ENCODE assay signal across 13 mouse cellular contexts in genomic region chr14:33214767-33215128, GRCm38 (mm10). TPM values are rescaled to one million over a fixed set of nuclear protein-coding genes. Genes with fewer than 3 reads are reported as not detected.
DNase-seq lines count a peak whose midpoint lies in the region; ATAC-seq and TF ChIP-seq lines count a peak whose summit lies in the region.
"Had no signal": no experiment of that assay in that cellular context is flagged by ENCODE, and none has a peak within 500 bp of the region (broad histone marks: within the 10 kb centered on the region; RNA-seq: fewer than 3 reads in every experiment).

No protein-coding gene starts in this region.

- ATAC-seq in liver, embryonic 13.5 days (ENCODE audit: low read depth) = peak; percentile 42
- ATAC-seq in liver, embryonic 11.5 days (replicated peaks; ENCODE audit: low FRiP score) = no peak
- ATAC-seq in neural tube, embryonic 15.5 days (ENCODE audit: low FRiP score) = peak; percentile 32; the same call in 1 of the 2 replicates
- ATAC-seq: activated CD4-positive, CD25-positive, alpha-beta regulatory T cell, adult 4 months had no signal

- no peak for TF ChIP-seq POLR2A in cortical plate, adult 2 months (IDR thresholded peaks at IDR 0.05; ENCODE audit: extremely low read depth, insufficient read depth, low read length)

- H3K36me3 ChIP-seq in liver, embryonic 13.5 days = no peaks in the 10 kb centered on the region
- H3K36me3 ChIP-seq in liver, embryonic 11.5 days (ENCODE audit: control insufficient read depth, insufficient read depth, low read length) = no peaks in the 10 kb centered on the region
- H3K36me3 ChIP-seq in neural tube, embryonic 15.5 days = no peaks in the 10 kb centered on the region
- no peaks in the 10 kb centered on the region for H3K36me3 ChIP-seq in forebrain, embryonic 10.5 days (replicated peaks)
- H3K36me3 ChIP-seq: heart, embryonic 10.5 days; limb, embryonic 10.5 days had no signal

- WGBS in liver, embryonic 13.5 days (ENCODE audit: insufficient replicate concordance) = 4% methylated on average over 4 of the region's 4 CpGs
- 12% methylated on average over 4 of the region's 4 CpGs for WGBS in liver, embryonic 11.5 days
- WGBS in neural tube, embryonic 15.5 days = 22% methylated on average over 4 of the region's 4 CpGs
- 21% methylated on average over 4 of the region's 4 CpGs for WGBS in forebrain, embryonic 10.5 days

- no peak overlapping the region for H3K27ac ChIP-seq in liver, embryonic 13.5 days
- no peak overlapping the region for H3K27ac ChIP-seq in liver, embryonic 11.5 days (ENCODE audit: low read depth, low read length)
- H3K27ac ChIP-seq in cortical plate, adult 2 months (ENCODE audit: insufficient read depth, low read length) = no peak overlapping the region
- H3K27ac ChIP-seq in neural tube, embryonic 15.5 days (replicated peaks) = no peak overlapping the region
- H3K27ac ChIP-seq in forebrain, embryonic 10.5 days = no peak overlapping the region
- H3K27ac ChIP-seq: heart, embryonic 10.5 days; hindbrain, postnatal 0 days; limb, embryonic 10.5 days had no signal

- no peak for DNase-seq in liver, embryonic 13.5 days
- no peak for DNase-seq in liver, embryonic 11.5 days (ENCODE audit: low spot score)
- DNase-seq in R1 (ENCODE audit: low read depth, low spot score) = peak; percentile 66
- DNase-seq in forebrain, embryonic 10.5 days (ENCODE audit: extremely low spot score, low spot score) = no peak
- no peak for DNase-seq in frontal cortex, postnatal 25 days (ENCODE audit: low spot score in 2 of 2)
- DNase-seq: cerebellum, postnatal 36 days had no signal

- peak overlapping the region; percentile 47; the same call in 1 of the 2 replicates for H3K4me2 ChIP-seq in liver, embryonic 13.5 days
- no peak overlapping the region for H3K4me2 ChIP-seq in liver, embryonic 11.5 days
- peak overlapping the region; percentile 59; the same call in 1 of the 2 replicates for H3K4me2 ChIP-seq in neural tube, embryonic 15.5 days

- H3K9ac ChIP-seq in liver, embryonic 13.5 days = no peak overlapping the region
- no peak overlapping the region for H3K9ac ChIP-seq in liver, embryonic 11.5 days (ENCODE audit: low read depth, low read length)
- no peak overlapping the region for H3K9ac ChIP-seq in neural tube, embryonic 15.5 days (replicated peaks)

- TF ChIP-seq CTCF in cortical plate, adult 2 months (IDR thresholded peaks at IDR 0.05; ENCODE audit: extremely low read depth, insufficient read depth, low read length) = no peak

- no peaks in the 10 kb centered on the region for H3K9me3 ChIP-seq in liver, embryonic 13.5 days (replicated peaks)
- H3K9me3 ChIP-seq in liver, embryonic 11.5 days (ENCODE audit: control insufficient read depth, low read length) = no peaks in the 10 kb centered on the region
- no peaks in the 10 kb centered on the region for H3K9me3 ChIP-seq in neural tube, embryonic 15.5 days (replicated peaks)
- no peaks in the 10 kb centered on the region for H3K9me3 ChIP-seq in forebrain, embryonic 10.5 days
- H3K9me3 ChIP-seq: heart, embryonic 10.5 days; limb, embryonic 10.5 days had no signal

- H3K4me3 ChIP-seq in liver, embryonic 13.5 days (replicated peaks) = no peak overlapping the region
- no peak overlapping the region for H3K4me3 ChIP-seq in liver, embryonic 11.5 days (ENCODE audit: low read depth, low read length)
- H3K4me3 ChIP-seq in cortical plate, adult 2 months (ENCODE audit: insufficient read depth, low read length) = peak overlapping the region; percentile 50
- H3K4me3 ChIP-seq in neural tube, embryonic 15.5 days (replicated peaks) = no peak overlapping the region
- no peak overlapping the region for H3K4me3 ChIP-seq in forebrain, embryonic 10.5 days
- H3K4me3 ChIP-seq: erythroblast, embryonic 14.5 days; heart, embryonic 10.5 days; limb, embryonic 10.5 days had no signal

- H3K4me1 ChIP-seq in liver, embryonic 13.5 days (replicated peaks) = peaks cover 15% of the 10 kb centered on the region
- peaks cover 10% of the 10 kb centered on the region for H3K4me1 ChIP-seq in liver, embryonic 11.5 days (replicated peaks; ENCODE audit: control insufficient read depth, insufficient read depth, low read length)
- H3K4me1 ChIP-seq in cortical plate, adult 2 months (ENCODE audit: control insufficient read depth, insufficient read depth, low read length) = peaks cover 5% of the 10 kb centered on the region
- peaks cover 7% of the 10 kb centered on the region for H3K4me1 ChIP-seq in neural tube, embryonic 15.5 days
- H3K4me1 ChIP-seq in forebrain, embryonic 10.5 days = peaks cover 7% of the 10 kb centered on the region

- peaks cover 10% of the 10 kb centered on the region for H3K27me3 ChIP-seq in liver, embryonic 13.5 days
- H3K27me3 ChIP-seq in liver, embryonic 11.5 days (replicated peaks; ENCODE audit: control insufficient read depth, insufficient read depth, low read length) = 0 out of 2 replicates have a peak, but pooled peaks cover 3% of the 10 kb centered on the region
- peaks cover 16% of the 10 kb centered on the region for H3K27me3 ChIP-seq in neural tube, embryonic 15.5 days (replicated peaks)
- peaks cover 22% of the 10 kb centered on the region for H3K27me3 ChIP-seq in forebrain, embryonic 10.5 days (ENCODE audit: poor library complexity, severe bottlenecking)

RNA-seq across cellular contexts. Expression of gene Arhgap22, which starts 0.9 kb away (rescaled TPM):
- polyA plus RNA-seq in liver, embryonic 13.5 days (2015; fragmentation: Nextera tagmentation; extraction: Ambion mirVana) = 2.8 and 3.6 TPM in 2 replicates
- 8.5 and 14.0 TPM in 2 replicates for polyA plus RNA-seq in liver, embryonic 11.5 days (2014; fragmentation: Nextera tagmentation; extraction: Ambion mirVana)
- polyA plus RNA-seq in cortical plate, adult 2 months (2012; rRNA removed) = 9.1 and 10.4 TPM in 2 replicates
- polyA plus RNA-seq in neural tube, embryonic 15.5 days (2015; fragmentation: Nextera tagmentation; extraction: Ambion mirVana) = 3.3 and 3.9 TPM in 2 replicates
- 2.3 and 2.5 TPM in 2 replicates for polyA plus RNA-seq in forebrain, embryonic 10.5 days (2016; fragmentation: Nextera tagmentation; extraction: Ambion mirVana)

RNA-seq across cellular contexts. Expression of gene Wdfy4, which starts 29.4 kb away (rescaled TPM):
- 0.87 and 0.88 TPM in 2 replicates for polyA plus RNA-seq in liver, embryonic 13.5 days (2015; fragmentation: Nextera tagmentation; extraction: Ambion mirVana)
- 1.6 and 1.9 TPM in 2 replicates for polyA plus RNA-seq in liver, embryonic 11.5 days (2014; fragmentation: Nextera tagmentation; extraction: Ambion mirVana)
- 0.86 and 1.2 TPM in 2 replicates for polyA plus RNA-seq in cortical plate, adult 2 months (2012; rRNA removed)
- polyA plus RNA-seq in neural tube, embryonic 15.5 days (2015; fragmentation: Nextera tagmentation; extraction: Ambion mirVana) = 0.14 and 1.1 TPM in 2 replicates
- polyA plus RNA-seq in forebrain, embryonic 10.5 days (2016; fragmentation: Nextera tagmentation; extraction: Ambion mirVana) = 0.18 and 0.45 TPM in 2 replicates
